Mouse (Mus musculus) embryonic facial prominence, embryonic 11.5 days (tissue): ENCODE results near the gene Taar5. TPM values are rescaled to one million over a fixed set of nuclear protein-coding genes. Genes with fewer than 3 reads are reported as not detected.

Source experiments
- ATAC-seq: fragments of 200-750 bp; cut with Nextera tagmentation; replicated peaks from 2 replicates; pipeline ENCODE4 v1.8.0; 2017; ENCODE audit warnings: low read depth; ENCODE audit not compliant: insufficient number of reproducible peaks, low FRiP score, low TSS enrichment
- DNase-seq: peaks from one replicate; pipeline ENCODE4 v3.0.0-alpha.2; 2015; ENCODE audit warnings: low spot score
- H3K27ac ChIP-seq: fragments of 300-500 bp; sonication (generic); replicated peaks from 2 replicates; pipeline ENCODE4 v1.5.1; 2014; ENCODE audit warnings: mild to moderate bottlenecking, low read depth, low read length, control low read depth
- H3K27me3 ChIP-seq: fragments of 300-500 bp; sonication (generic); 2 replicates; pipeline ENCODE4 v1.6.1; 2014; ENCODE audit warnings: mild to moderate bottlenecking, low read length, moderate library complexity, mixed read lengths; ENCODE audit not compliant: control insufficient read depth, insufficient read depth
- H3K36me3 ChIP-seq: fragments of 300-500 bp; sonication (generic); replicated peaks from 2 replicates; pipeline ENCODE4 v1.6.1; 2014; ENCODE audit warnings: low read depth, mild to moderate bottlenecking, low read length, moderate library complexity, mixed read lengths; ENCODE audit not compliant: control insufficient read depth, insufficient read depth
- H3K4me1 ChIP-seq: fragments of 300-500 bp; sonication (generic); 2 replicates; pipeline ENCODE4 v1.6.1; 2014; ENCODE audit warnings: low read length, mixed read lengths; ENCODE audit not compliant: control insufficient read depth, insufficient read depth
- H3K4me2 ChIP-seq: fragments of 300-500 bp; sonication (generic); 2 replicates; pipeline ENCODE4 v1.6.1; 2014; ENCODE audit warnings: low read depth, mild to moderate bottlenecking, control low read depth, low read length, moderate library complexity
- H3K4me3 ChIP-seq: fragments of 300-500 bp; sonication (generic); 2 replicates; pipeline ENCODE4 v1.5.1; 2014; ENCODE audit warnings: low read depth, low read length, control low read depth
- H3K9ac ChIP-seq: fragments of 300-500 bp; sonication (generic); replicated peaks from 2 replicates; pipeline ENCODE4 v1.6.1; 2014; ENCODE audit warnings: mild to moderate bottlenecking, control low read depth, low read length
- H3K9me3 ChIP-seq: fragments of 300-500 bp; sonication (generic); replicated peaks from 2 replicates; pipeline ENCODE4 v1.6.1; 2016; ENCODE audit warnings: mild to moderate bottlenecking, low read length, inconsistent platforms, mixed read lengths; ENCODE audit not compliant: control insufficient read depth
- WGBS: fragments of 180-500 bp; shearing (Covaris S2); extraction: QIAGEN DNeasy Blood & Tissue Kit; methylation state at CpG from one replicate; pipeline ENCODE4 v1.1.7; 2014; 5-methylcytosine and 5-hydroxymethylcytosine counted together
- polyA plus RNA-seq: library from polyadenylated mRNA; unstranded; fragments of >200 nt; fragmentation: Nextera tagmentation; extraction: Ambion mirVana; gene quantifications from 2 replicates; pipeline ENCODE4 v1.2.1, GENCODE M21; 2014

The Taar5 gene
- polyA plus RNA-seq, 1 experiment from 2014 or later: not detected

DNA sequence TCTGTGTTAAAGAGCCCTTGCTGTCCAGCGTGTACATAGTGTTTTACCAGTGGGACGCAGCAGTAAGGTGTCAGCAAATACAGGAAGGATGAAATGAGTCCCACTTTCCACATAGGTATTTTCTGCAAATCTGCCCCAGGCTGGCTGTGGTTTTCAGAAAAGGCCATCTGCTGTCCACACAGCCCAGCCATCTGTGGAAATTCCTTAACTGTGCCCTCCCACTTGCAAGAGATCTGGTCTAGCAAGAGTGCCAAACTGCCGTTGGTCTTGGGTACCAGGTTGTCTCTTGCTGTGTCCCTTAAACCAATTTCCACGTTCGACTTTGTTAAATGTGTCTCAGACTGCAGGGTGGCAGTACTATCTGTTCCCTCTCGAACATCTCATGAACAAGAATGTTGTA lies 18.8 kb upstream of the Taar5 start:
- Histone ChIP-seq H3K4me2 (no peak overlapping the region), H3K27me3 (no peaks in the 10 kb centered on the region), H3K9me3 (no peaks in the 10 kb centered on the region), H3K36me3 (no peaks in the 10 kb centered on the region), H3K9ac (no peak overlapping the region), H3K4me3 (no peak overlapping the region), H3K4me1 (no peaks in the 10 kb centered on the region), H3K27ac (no peak overlapping the region)
- 79% methylated on average over 6 of the region's 6 CpGs for WGBS
- ATAC-seq (no peak), DNase-seq (no peak)

DNA sequence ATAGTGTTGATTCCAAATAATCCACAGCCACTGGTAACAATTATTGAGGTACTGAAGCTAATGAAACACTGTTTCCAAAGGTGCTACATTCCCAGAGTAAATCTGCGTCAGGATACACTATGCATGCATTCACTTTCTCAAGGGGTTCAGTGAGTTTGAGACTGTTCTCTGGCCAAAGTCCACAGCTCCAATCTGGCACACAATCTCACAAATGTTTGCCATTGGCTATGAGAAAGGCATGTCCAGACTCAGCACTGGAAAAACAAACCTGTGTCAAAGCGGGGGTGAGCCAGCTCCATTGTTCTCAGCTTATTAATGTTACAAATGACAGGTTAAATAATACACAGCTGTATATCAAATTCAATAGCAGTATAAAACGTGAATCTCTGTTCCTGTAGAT lies 11.4 kb upstream of the Taar5 start:
- ATAC-seq: no peak
- Histone ChIP-seq H3K4me1 (no peaks in the 10 kb centered on the region), H3K27me3 (no peaks in the 10 kb centered on the region), H3K36me3 (no peaks in the 10 kb centered on the region), H3K27ac (no peak overlapping the region), H3K9me3 (no peaks in the 10 kb centered on the region), H3K9ac (no peak overlapping the region), H3K4me2 (no peak overlapping the region), H3K4me3 (no peak overlapping the region)
- no peak for DNase-seq
- 65% methylated on average over 3 of the region's 3 CpGs for WGBS

DNA sequence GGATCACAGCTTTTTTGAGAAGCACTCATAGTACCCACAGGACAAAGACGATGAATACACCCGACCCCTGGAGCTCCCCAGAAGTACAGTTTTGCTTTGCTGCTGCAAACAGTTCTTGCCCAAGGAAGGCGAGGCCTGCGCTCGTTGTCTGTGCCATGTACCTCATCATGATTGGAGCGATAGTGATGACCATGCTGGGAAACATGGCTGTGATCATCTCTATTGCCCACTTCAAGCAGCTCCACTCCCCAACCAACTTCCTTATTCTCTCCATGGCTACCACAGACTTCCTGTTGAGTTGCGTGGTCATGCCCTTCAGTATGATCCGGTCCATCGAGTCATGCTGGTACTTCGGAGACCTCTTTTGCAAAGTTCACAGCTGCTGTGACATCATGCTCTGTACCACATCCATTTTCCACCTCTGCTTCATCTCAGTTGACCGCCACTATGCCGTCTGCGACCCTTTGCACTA lies 10.0 kb upstream of the Taar5 start, which contains the start of gene Taar4:
Gene Taar4 (plus strand): TSS at position 51 of the 472 bp plus-strand sequence.
- no peaks in the 10 kb centered on the region for H3K27me3 ChIP-seq
- no peak for DNase-seq
- H3K36me3 ChIP-seq: no peaks in the 10 kb centered on the region
- no peak within 1 kb of the TSS for H3K4me2 ChIP-seq
- H3K4me3 ChIP-seq: no peak within 1 kb of the TSS
- no peaks in the 10 kb centered on the region for H3K9me3 ChIP-seq
- ATAC-seq: no peak
- WGBS: 94% methylated on average over 13 of the region's 13 CpGs
- no peaks in the 10 kb centered on the region for H3K4me1 ChIP-seq
- H3K9ac ChIP-seq: no peak within 1 kb of the TSS
- no peak within 1 kb of the TSS for H3K27ac ChIP-seq

DNA sequence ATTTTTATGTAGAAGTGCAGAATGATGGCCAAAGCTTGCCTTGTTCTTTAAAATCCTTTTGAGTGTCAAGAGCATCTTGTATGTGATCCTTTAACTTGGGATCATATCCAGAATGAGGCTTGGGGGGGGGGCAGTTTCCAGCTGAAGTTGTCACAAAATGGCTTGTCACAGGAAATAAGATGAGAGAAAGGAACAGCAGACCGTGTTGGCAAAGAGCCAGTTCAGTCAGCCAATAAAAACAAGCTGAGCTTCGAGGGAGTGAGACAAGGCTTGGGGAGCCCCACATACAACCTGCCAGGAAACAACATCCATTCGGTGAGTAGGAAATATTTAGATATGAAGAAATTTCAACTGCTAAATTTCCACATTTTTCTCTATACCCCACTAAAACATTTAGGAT lies 7.1 kb upstream of the Taar5 start:
- Histone ChIP-seq H3K4me3 (no peak overlapping the region), H3K4me1 (no peaks in the 10 kb centered on the region), H3K9me3 (no peaks in the 10 kb centered on the region), H3K27ac (no peak overlapping the region), H3K4me2 (no peak overlapping the region), H3K9ac (no peak overlapping the region), H3K36me3 (no peaks in the 10 kb centered on the region), H3K27me3 (no peaks in the 10 kb centered on the region)
- ATAC-seq (no peak), DNase-seq (no peak)
- WGBS: 78% methylated on average over 3 of the region's 3 CpGs

DNA sequence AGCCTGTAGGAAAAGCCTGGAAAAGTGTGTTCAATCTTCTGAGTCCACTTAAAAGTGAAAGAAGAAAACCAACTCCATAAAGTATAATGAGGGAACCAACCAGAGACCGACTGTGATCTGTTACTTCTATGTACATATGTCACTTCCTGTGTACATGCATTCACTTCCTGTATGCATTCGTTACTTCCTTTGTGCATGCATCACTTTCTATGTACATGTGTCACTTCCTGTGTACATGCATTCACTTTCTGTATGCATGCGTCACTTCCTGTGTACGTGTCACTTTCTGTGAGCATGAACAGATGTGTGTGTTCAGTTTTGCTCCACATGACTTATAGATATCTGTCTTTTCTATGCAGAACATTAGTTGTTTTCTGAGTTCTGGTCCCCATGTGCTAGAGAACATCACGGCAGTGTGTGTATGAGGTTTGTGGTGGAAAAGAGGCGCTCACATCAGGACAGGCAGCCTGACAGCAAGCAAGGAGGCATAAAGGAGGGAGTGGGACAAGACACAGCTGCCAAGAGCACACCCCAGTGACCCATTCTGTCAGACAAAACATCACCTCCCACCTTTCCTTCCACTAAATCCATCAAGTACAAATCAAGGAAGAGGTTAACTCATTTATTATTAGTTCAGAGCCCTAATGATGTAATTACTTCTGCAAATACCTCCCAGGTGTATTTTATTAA lies 5.4 kb upstream of the Taar5 start:
- H3K4me3 ChIP-seq: no peak overlapping the region
- no peaks in the 10 kb centered on the region for H3K27me3 ChIP-seq
- no peak overlapping the region for H3K4me2 ChIP-seq
- no peaks in the 10 kb centered on the region for H3K9me3 ChIP-seq
- H3K36me3 ChIP-seq: no peaks in the 10 kb centered on the region
- no peak overlapping the region for H3K9ac ChIP-seq
- ATAC-seq: no peak
- no peak overlapping the region for H3K27ac ChIP-seq
- H3K4me1 ChIP-seq: no peaks in the 10 kb centered on the region
- 91% methylated on average over 6 of the region's 6 CpGs for WGBS
- DNase-seq: no peak

DNA sequence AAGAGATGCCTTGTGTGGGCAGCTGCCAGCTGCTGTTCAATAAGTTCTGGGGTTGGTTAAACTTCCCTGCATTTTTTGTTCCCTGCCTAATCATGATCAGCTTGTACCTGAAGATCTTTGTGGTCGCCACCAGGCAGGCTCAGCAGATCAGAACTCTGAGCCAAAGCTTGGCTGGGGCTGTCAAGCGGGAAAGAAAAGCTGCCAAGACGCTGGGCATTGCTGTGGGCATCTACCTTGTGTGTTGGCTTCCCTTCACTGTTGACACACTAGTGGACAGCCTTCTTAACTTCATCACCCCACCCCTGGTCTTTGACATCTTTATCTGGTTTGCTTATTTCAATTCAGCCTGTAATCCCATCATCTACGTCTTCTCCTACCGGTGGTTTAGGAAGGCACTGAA lies 750 bp downstream of the Taar5 start:
- no peak for ATAC-seq
- no peak overlapping the region for H3K9ac ChIP-seq
- no peaks in the 10 kb centered on the region for H3K9me3 ChIP-seq
- no peak overlapping the region for H3K27ac ChIP-seq
- H3K4me3 ChIP-seq: no peak overlapping the region
- H3K4me1 ChIP-seq: no peaks in the 10 kb centered on the region
- no peaks in the 10 kb centered on the region for H3K27me3 ChIP-seq
- H3K4me2 ChIP-seq: no peak overlapping the region
- no peaks in the 10 kb centered on the region for H3K36me3 ChIP-seq
- no peak for DNase-seq
- WGBS: 86% methylated on average over 5 of the region's 5 CpGs

DNA sequence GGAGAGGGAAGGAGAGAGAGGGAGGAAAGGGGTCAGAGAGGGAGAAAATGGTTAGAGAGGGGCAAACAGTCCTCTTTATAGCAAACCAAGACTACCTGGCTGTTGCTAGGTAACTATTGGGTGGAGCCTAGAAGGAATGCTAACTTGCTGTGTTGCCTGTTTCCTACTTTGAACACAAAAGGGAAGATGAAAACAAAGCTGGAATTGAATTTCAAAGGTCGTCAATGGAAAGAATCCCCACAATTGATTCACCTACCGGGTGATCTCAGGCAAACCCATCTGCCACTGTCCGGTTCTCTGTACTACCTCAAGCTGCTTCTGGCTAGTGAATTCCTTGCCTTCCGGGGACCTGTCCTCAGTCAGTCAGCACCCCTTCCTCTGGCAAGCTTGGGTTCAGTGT lies 7.5 kb downstream of the Taar5 start:
- Histone ChIP-seq H3K4me2 (no peak overlapping the region), H3K9ac (no peak overlapping the region), H3K4me3 (no peak overlapping the region), H3K9me3 (no peaks in the 10 kb centered on the region), H3K27me3 (no peaks in the 10 kb centered on the region), H3K36me3 (no peaks in the 10 kb centered on the region), H3K4me1 (no peaks in the 10 kb centered on the region), H3K27ac (no peak overlapping the region)
- WGBS: 48% methylated on average over 4 of the region's 4 CpGs
- DNase-seq (no peak), ATAC-seq (no peak)

DNA sequence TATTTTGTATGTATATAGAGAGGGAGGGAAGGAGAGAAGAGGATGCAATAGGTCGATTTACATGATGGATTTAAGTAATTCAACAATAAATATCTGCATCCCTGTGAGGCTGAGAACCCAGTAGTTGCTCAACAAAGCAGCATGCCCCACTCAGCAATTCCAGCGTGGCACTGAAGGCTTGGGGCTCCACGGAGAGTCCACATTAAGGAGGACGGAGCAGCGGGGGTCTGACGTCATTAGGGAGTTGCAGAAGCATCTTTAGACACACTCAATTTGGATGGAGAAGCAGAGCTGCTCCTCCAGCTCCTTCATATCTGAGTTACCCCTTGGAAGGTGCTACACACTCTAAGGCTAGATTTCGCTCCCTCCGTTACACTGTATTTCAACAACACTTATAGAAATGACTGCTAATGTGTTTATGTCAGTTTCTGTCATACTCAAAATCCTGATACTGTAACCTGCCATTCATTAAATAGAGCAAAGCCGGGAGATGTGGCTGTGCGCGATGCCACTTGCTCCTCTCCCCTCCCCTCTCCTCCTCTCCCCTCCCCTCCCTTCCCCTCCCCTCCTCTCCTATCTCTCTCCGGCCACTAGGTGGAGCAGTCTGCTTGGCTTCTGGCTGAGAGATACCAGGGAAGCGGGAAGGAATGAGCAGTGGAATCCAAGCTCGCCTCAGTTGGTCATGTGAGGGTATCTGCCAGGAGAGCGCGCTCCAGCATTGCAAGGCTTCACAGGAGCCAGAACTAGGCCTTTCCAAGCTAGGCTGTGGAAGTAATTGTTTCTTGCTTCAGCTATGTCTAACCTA lies 8.6 kb downstream of the Taar5 start:
- no peaks in the 10 kb centered on the region for H3K27me3 ChIP-seq
- no peak overlapping the region for H3K27ac ChIP-seq
- no peak overlapping the region for H3K4me3 ChIP-seq
- H3K36me3 ChIP-seq: no peaks in the 10 kb centered on the region
- no peak for ATAC-seq
- peak; percentile 85 for DNase-seq
- H3K4me1 ChIP-seq: no peaks in the 10 kb centered on the region
- H3K4me2 ChIP-seq: no peak overlapping the region
- H3K9me3 ChIP-seq: no peaks in the 10 kb centered on the region
- H3K9ac ChIP-seq: no peak overlapping the region
- WGBS: 39% methylated on average over 16 of the region's 16 CpGs
